Mouse (Mus musculus): ENCODE measurements around the gene Ppp1r3f. TPM values are rescaled to one million over a fixed set of nuclear protein-coding genes. Genes with fewer than 3 reads are reported as not detected.
A peak's percentile ranks its signal among the peaks of the same experiment; 100 is the strongest.

Ppp1r3f gene
- polyA plus RNA-seq, 1 experiment from 2014 or later: 2.2 TPM

DNA sequence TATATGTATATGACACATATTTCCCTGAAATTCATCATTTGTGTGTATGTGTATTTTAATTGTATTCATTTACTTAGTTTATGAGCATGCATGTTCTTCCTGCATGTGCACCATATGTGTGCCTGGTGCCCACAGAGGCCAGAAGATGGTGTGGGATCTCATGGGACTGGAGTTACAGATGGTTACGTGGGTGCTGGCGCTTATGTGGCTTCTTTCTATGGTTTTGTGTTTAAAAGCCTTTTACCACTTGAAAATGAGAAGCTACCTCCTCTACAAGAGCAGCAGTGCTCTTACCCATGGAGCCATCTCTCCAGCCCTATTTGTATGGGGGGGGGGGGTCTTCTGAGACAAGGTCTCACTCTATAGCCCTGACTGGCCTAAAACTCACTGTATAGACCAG lies 7.1 kb upstream of the Ppp1r3f start:
- no peak overlapping the region for H3K4me3 ChIP-seq
- H3K27ac ChIP-seq (replicated peaks): no peak overlapping the region
- no peaks in the 10 kb centered on the region for H3K4me1 ChIP-seq
- no peaks in the 10 kb centered on the region for H3K27me3 ChIP-seq (replicated peaks; ENCODE audit: low read depth, poor library complexity, severe bottlenecking)
- H3K36me3 ChIP-seq (replicated peaks): no peaks in the 10 kb centered on the region
- H3K9me3 ChIP-seq: no peaks in the 10 kb centered on the region
- no peak for DNase-seq (ENCODE audit: low spot score)
- WGBS: 89% methylated on average over 2 of the region's 2 CpGs

- no peaks in the 10 kb centered on the region for H3K27me3 ChIP-seq (replicated peaks; ENCODE audit: low read depth, poor library complexity, severe bottlenecking)
- no peak for DNase-seq (ENCODE audit: low spot score)
- peaks cover 13% of the 10 kb centered on the region; the same call in 1 of the 2 replicates for H3K9me3 ChIP-seq
- WGBS: 29% methylated on average over 5 of the region's 6 CpGs
- H3K27ac ChIP-seq (replicated peaks): peak overlapping the region; percentile 95; the same call in 1 of the 2 replicates
- H3K36me3 ChIP-seq (replicated peaks): no peaks in the 10 kb centered on the region
- H3K4me3 ChIP-seq: peak overlapping the region; percentile 68
- H3K4me1 ChIP-seq: peaks cover 19% of the 10 kb centered on the region
Measured at GRCm38 (mm10) chrX:7574885-7575231, 775 bp upstream of the Ppp1r3f start.

DNA sequence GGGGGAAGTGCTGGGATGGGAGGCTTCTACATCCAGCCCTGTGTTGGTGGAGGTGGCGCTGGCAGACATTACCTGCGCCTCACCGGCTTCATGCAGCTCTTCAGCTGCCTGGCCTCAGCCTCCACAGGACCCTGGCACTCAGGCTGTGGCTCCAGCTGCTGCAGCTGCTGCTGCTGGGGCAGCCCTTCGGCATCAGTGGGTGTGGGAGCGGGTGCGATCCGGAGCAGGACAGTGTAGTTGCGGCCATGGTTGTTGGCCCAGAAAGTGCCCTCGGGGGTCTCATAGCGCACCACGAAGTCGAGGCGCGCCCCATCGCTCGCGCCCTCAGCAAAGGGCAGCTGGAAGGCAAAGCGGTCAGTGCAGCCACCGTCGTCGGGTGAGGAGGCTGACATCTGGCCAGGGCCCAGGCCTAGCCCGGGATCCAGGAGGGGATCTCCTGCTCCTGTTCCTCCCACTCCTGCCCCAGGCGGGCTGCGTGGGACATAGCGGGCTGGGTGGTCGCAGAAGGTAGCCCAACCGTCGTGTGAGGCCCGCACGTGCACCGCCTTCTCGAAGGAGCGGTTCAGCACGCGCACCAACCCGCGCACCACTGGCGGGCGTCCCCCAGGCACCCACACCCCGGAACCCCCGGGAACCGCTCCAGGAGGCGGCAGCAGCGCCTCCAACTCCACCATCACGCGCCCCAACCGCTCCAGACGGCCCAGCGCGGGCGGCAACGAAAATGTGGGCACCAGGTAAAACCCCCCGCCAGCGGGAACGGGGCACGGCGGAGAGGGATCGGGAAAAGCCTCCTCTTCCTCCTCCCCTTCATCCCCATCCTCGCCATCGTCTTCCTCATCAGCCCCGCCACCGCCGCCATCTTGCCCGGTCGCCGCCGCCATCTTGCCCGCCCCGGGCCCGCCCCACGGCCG lies 652 bp downstream of the Ppp1r3f start, which contains the start of gene Foxp3:
Gene Foxp3, plus strand, starts transcription at position 469 of the 911 bp plus-strand sequence.
- Histone ChIP-seq H3K4me3 (peak within 1 kb of the TSS; percentile 68), H3K9me3 (peaks cover 13% of the 10 kb centered on the region; the same call in 1 of the 2 replicates), H3K27me3 (replicated peaks; ENCODE audit: low read depth, poor library complexity, severe bottlenecking) (no peaks in the 10 kb centered on the region), H3K36me3 (replicated peaks) (no peaks in the 10 kb centered on the region), H3K27ac (replicated peaks) (peak within 1 kb of the TSS; percentile 95), H3K4me1 (peaks cover 19% of the 10 kb centered on the region)
- 33% methylated on average over 72 of the region's 72 CpGs for WGBS
- peak; percentile 27 for DNase-seq (ENCODE audit: low spot score)

DNA sequence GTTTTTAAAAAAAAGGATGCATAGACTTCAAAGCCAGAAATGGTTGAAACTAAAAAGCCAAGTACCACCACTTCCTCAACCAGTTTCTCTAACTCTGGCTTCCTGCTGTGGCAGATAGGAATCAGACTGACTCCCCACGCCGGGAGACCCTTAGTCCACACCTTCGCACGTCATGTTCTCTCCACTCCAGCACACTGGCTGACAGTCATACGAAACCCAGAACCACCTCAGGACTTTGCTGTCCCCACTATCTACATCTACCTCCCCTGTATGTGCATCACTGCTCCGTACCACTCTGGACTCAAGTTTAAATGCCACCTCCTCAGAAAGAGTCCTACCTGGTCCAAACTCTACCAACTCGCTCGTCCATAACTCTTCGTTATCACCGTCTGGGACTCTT lies 1.6 kb downstream of the Ppp1r3f start:
- WGBS: 90% methylated on average over 10 of the region's 10 CpGs
- H3K4me3 ChIP-seq: peak overlapping the region; percentile 68; the same call in 1 of the 2 replicates
- no peaks in the 10 kb centered on the region for H3K36me3 ChIP-seq (replicated peaks)
- DNase-seq (ENCODE audit: low spot score): no peak
- H3K27me3 ChIP-seq (replicated peaks; ENCODE audit: low read depth, poor library complexity, severe bottlenecking): no peaks in the 10 kb centered on the region
- peaks cover 19% of the 10 kb centered on the region for H3K4me1 ChIP-seq
- peaks cover 13% of the 10 kb centered on the region; the same call in 1 of the 2 replicates for H3K9me3 ChIP-seq
- no peak overlapping the region for H3K27ac ChIP-seq (replicated peaks)

GRCm38 (mm10) chrX:7571565-7572136 lies 2.4 kb downstream of the Ppp1r3f start:
- Histone ChIP-seq H3K36me3 (replicated peaks) (no peaks in the 10 kb centered on the region), H3K4me3 (no peak overlapping the region), H3K27ac (replicated peaks) (no peak overlapping the region), H3K9me3 (peaks cover 13% of the 10 kb centered on the region; the same call in 1 of the 2 replicates), H3K27me3 (replicated peaks; ENCODE audit: low read depth, poor library complexity, severe bottlenecking) (no peaks in the 10 kb centered on the region), H3K4me1 (peaks cover 19% of the 10 kb centered on the region)
- 94% methylated on average over 9 of the region's 9 CpGs for WGBS
- DNase-seq (ENCODE audit: low spot score): no peak

DNA sequence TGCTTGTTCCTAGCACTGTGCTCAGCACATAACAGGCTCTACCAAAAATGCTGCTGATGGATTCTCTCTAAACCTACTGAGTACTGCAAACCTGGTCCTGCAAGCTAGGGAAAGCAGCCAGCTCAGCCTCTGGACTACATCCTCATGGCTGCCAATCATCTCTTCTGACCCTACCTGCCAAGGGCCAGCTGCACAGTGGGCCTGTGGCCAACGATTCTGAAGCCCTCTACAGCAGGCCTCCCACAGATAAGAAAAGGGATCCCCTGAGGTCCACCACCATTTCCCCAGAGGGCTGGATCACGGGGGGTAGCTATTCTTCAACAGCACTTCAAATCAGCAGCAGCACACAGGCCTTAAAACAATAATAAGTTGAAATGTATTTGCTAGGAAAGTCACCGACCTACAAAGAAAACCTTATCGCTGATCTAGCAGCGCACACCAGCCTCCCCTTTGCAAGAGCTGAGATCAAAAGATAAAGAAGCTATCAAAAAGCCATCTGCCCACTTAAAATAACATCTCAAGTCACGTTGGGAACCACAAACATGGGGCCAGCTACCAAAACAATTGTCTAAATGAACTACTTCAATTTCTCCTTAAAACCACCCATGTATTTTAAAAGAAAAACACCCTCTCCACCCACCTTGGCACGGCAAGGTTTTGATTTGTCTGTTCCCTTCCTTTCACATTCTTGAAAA lies 3.5 kb downstream of the Ppp1r3f start:
- no peaks in the 10 kb centered on the region for H3K27me3 ChIP-seq (replicated peaks; ENCODE audit: low read depth, poor library complexity, severe bottlenecking)
- WGBS: 70% methylated on average over 7 of the region's 7 CpGs
- H3K9me3 ChIP-seq: peaks cover 13% of the 10 kb centered on the region; the same call in 1 of the 2 replicates
- no peak for DNase-seq (ENCODE audit: low spot score)
- no peak overlapping the region for H3K27ac ChIP-seq (replicated peaks)
- no peaks in the 10 kb centered on the region for H3K36me3 ChIP-seq (replicated peaks)
- H3K4me1 ChIP-seq: peaks cover 19% of the 10 kb centered on the region
- H3K4me3 ChIP-seq: no peak overlapping the region

GRCm38 (mm10) chrX:7567491-7567890 lies 6.6 kb downstream of the Ppp1r3f start:
- H3K27ac ChIP-seq (replicated peaks): no peak overlapping the region
- no peaks in the 10 kb centered on the region for H3K27me3 ChIP-seq (replicated peaks; ENCODE audit: low read depth, poor library complexity, severe bottlenecking)
- 77% methylated on average over 9 of the region's 9 CpGs for WGBS
- peaks cover 3% of the 10 kb centered on the region; the same call in 1 of the 2 replicates for H3K4me1 ChIP-seq
- no peaks in the 10 kb centered on the region for H3K9me3 ChIP-seq
- no peaks in the 10 kb centered on the region for H3K36me3 ChIP-seq (replicated peaks)
- H3K4me3 ChIP-seq: no peak overlapping the region
- DNase-seq (ENCODE audit: low spot score): no peak

GRCm38 (mm10) chrX:7566352-7566751 lies 7.7 kb downstream of the Ppp1r3f start:
- Histone ChIP-seq H3K36me3 (replicated peaks) (no peaks in the 10 kb centered on the region), H3K4me1 (no peaks in the 10 kb centered on the region), H3K27ac (replicated peaks) (no peak overlapping the region), H3K9me3 (no peaks in the 10 kb centered on the region), H3K4me3 (no peak overlapping the region), H3K27me3 (replicated peaks; ENCODE audit: low read depth, poor library complexity, severe bottlenecking) (no peaks in the 10 kb centered on the region)
- 90% methylated on average over 6 of the region's 6 CpGs for WGBS
- no peak for DNase-seq (ENCODE audit: low spot score)

DNA sequence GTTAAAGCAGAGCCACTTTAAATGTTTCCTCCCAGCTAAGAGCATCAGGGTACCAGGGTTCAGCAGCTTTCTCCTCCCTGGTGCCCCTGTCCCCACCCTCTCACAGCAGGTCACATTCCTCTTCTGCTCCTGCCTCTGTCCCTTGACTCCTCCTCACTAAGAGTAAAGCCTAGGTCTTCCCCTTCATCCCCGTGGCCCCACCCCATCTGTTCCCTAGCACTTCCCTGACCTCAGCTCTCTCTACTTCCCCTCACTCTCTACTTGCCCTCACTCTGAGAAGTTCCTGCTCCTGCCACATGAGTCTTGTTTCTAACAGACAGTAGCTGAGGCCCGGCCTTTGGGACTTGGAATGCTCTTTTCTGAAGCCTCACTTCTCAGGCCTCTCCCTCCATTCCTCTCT lies 11.0 kb downstream of the Ppp1r3f start:
- WGBS: 22% methylated on average over 2 of the region's 2 CpGs
- no peak for DNase-seq (ENCODE audit: low spot score)
- Histone ChIP-seq H3K4me3 (no peak overlapping the region), H3K27ac (replicated peaks) (no peak overlapping the region), H3K4me1 (no peaks in the 10 kb centered on the region), H3K36me3 (replicated peaks) (peaks cover 8% of the 10 kb centered on the region; the same call in 1 of the 2 replicates), H3K9me3 (no peaks in the 10 kb centered on the region), H3K27me3 (replicated peaks; ENCODE audit: low read depth, poor library complexity, severe bottlenecking) (no peaks in the 10 kb centered on the region)

DNA sequence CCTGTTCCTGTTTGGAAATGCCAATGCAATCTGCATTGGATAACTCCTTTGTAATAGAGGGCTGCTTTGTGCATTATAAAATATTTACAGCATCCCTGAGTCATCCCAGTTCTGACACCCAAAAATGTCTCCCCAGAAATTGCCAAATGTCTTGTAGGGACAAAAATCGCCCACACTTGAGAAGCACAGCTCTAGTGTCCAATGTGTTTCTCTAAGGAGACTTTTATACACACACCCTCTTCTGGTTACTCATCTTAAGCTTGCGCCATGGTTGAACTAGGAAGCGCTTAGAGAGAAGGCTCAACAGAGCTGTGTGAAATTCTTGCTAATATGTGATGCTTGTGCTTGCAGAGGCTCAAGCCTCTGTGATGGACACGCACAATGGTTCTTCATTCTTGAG lies 20.6 kb downstream of the Ppp1r3f start:
- DNase-seq (ENCODE audit: low spot score): no peak
- H3K36me3 ChIP-seq (replicated peaks): no peaks in the 10 kb centered on the region
- 90% methylated on average over 4 of the region's 4 CpGs for WGBS

GRCm38 (mm10) chrX:7524961-7525360 lies 49.1 kb downstream of the Ppp1r3f start:
- no peak overlapping the region for H3K27ac ChIP-seq (replicated peaks)
- no peaks in the 10 kb centered on the region for H3K27me3 ChIP-seq (replicated peaks; ENCODE audit: low read depth, poor library complexity, severe bottlenecking)
- H3K36me3 ChIP-seq (replicated peaks): no peaks in the 10 kb centered on the region
- H3K9me3 ChIP-seq: no peaks in the 10 kb centered on the region
- WGBS: 39% methylated on average over 3 of the region's 3 CpGs
- no peak for DNase-seq (ENCODE audit: low spot score)
- no peak overlapping the region for H3K4me3 ChIP-seq
- no peaks in the 10 kb centered on the region for H3K4me1 ChIP-seq

More for the DNA sequence above, 20.6 kb downstream of the Ppp1r3f start:
- Histone ChIP-seq H3K27me3 (replicated peaks; ENCODE audit: low read depth, poor library complexity, severe bottlenecking) (no peaks in the 10 kb centered on the region), H3K4me1 (no peaks in the 10 kb centered on the region), H3K9me3 (no peaks in the 10 kb centered on the region), H3K4me3 (no peak overlapping the region), H3K27ac (replicated peaks) (no peak overlapping the region)

Data from embryonic facial prominence, embryonic 10.5 days (tissue).